Mouse (Mus musculus) limb, embryonic 12.5 days (tissue): ENCODE results near the gene H2afy2. TPM values are rescaled to one million over a fixed set of nuclear protein-coding genes. Genes with fewer than 3 reads are reported as not detected.
A peak's percentile ranks its signal among the peaks of the same experiment; 100 is the strongest.

Experiments used
- ATAC-seq: fragments of 200-750 bp; cut with Nextera tagmentation; 2 replicates; pipeline ENCODE4 v1.8.0; 2017; ENCODE audit warnings: low read depth, moderate TSS enrichment; ENCODE audit not compliant: insufficient number of reproducible peaks, insufficient read depth, low FRiP score, low TSS enrichment
- H3K27ac ChIP-seq: fragments of 300-500 bp; sonication (generic); 2 replicates; pipeline ENCODE4 v1.5.1; 2016; ENCODE audit warnings: mild to moderate bottlenecking, moderate library complexity
- H3K27me3 ChIP-seq: fragments of 300-500 bp; sonication (generic); 2 replicates; pipeline ENCODE4 v1.6.1; 2016; ENCODE audit warnings: mild to moderate bottlenecking, moderate library complexity
- H3K36me3 ChIP-seq: fragments of 300-500 bp; sonication (generic); 2 replicates; pipeline ENCODE4 v1.6.1; 2016; ENCODE audit warnings: mild to moderate bottlenecking, moderate library complexity
- H3K4me1 ChIP-seq: fragments of 300-500 bp; sonication (generic); replicated peaks from 2 replicates; pipeline ENCODE4 v1.6.1; 2016
- H3K4me2 ChIP-seq: fragments of 300-500 bp; sonication (generic); 2 replicates; pipeline ENCODE4 v1.6.1; 2016; ENCODE audit warnings: mild to moderate bottlenecking, moderate library complexity
- H3K4me3 ChIP-seq: fragments of 300-500 bp; sonication (generic); replicated peaks from 2 replicates; pipeline ENCODE4 v1.5.1; 2016; ENCODE audit warnings: mild to moderate bottlenecking
- H3K9ac ChIP-seq: fragments of 300-500 bp; sonication (generic); replicated peaks from 2 replicates; pipeline ENCODE4 v1.6.1; 2016; ENCODE audit warnings: mild to moderate bottlenecking, moderate library complexity
- H3K9me3 ChIP-seq: fragments of 300-500 bp; sonication (generic); 2 replicates; pipeline ENCODE4 v1.6.1; 2016; ENCODE audit warnings: mild to moderate bottlenecking, moderate library complexity
- WGBS: fragments of 180-500 bp; shearing (Covaris S2); methylation state at CpG from one replicate; pipeline ENCODE4 v1.1.7; 2016; 5-methylcytosine and 5-hydroxymethylcytosine counted together
- polyA plus RNA-seq: library from polyadenylated mRNA; unstranded; fragments of >200 nt; fragmentation: Nextera tagmentation; extraction: Ambion mirVana; gene quantifications from 2 replicates; pipeline ENCODE4 v1.2.1, GENCODE M21; 2016

Gene H2afy2
- polyA plus RNA-seq, 1 experiment from 2014 or later, result 331 TPM

- Histone ChIP-seq H3K4me2 (peak overlapping the region; percentile 65), H3K27ac (peak overlapping the region; percentile 99), H3K9me3 (no peaks in the 10 kb centered on the region), H3K36me3 (peaks cover 11% of the 10 kb centered on the region; the same call in 1 of the 2 replicates), H3K9ac (peak overlapping the region; percentile 99), H3K4me1 (peaks cover 10% of the 10 kb centered on the region; the same call in 1 of the 2 replicates), H3K27me3 (no peaks in the 10 kb centered on the region), H3K4me3 (peak overlapping the region; percentile 83)
- peak; percentile 39 for ATAC-seq
- under 1% methylated on average over 73 of the region's 74 CpGs for WGBS
Measured at GRCm38 (mm10) chr10:61782799-61783611, 942 bp downstream of the H2afy2 start.

GRCm38 (mm10) chr10:61781461-61782128, 2.4 kb downstream of the H2afy2 start:
- Histone ChIP-seq H3K27me3 (no peaks in the 10 kb centered on the region), H3K36me3 (peaks cover 11% of the 10 kb centered on the region; the same call in 1 of the 2 replicates), H3K4me2 (peak overlapping the region; percentile 65), H3K9me3 (no peaks in the 10 kb centered on the region), H3K27ac (peak overlapping the region; percentile 99), H3K4me1 (peaks cover 10% of the 10 kb centered on the region; the same call in 1 of the 2 replicates), H3K9ac (peak overlapping the region; percentile 99), H3K4me3 (peak overlapping the region; percentile 83)
- WGBS, result 26% methylated on average over 9 of the region's 9 CpGs
- ATAC-seq, result no peak

- Histone ChIP-seq H3K27me3 (no peaks in the 10 kb centered on the region), H3K4me1 (peaks cover 18% of the 10 kb centered on the region), H3K4me2 (no peak overlapping the region), H3K27ac (no peak overlapping the region), H3K9ac (no peak overlapping the region), H3K36me3 (peaks cover 38% of the 10 kb centered on the region), H3K9me3 (no peaks in the 10 kb centered on the region), H3K4me3 (no peak overlapping the region)
- WGBS, result 52% methylated on average over 6 of the region's 6 CpGs
- ATAC-seq, result no peak
Measured at GRCm38 (mm10) chr10:61766806-61767205, 17.1 kb downstream of the H2afy2 start.

GRCm38 (mm10) chr10:61765558-61765957, 18.4 kb downstream of the H2afy2 start:
- H3K9me3 ChIP-seq, result no peaks in the 10 kb centered on the region
- no peaks in the 10 kb centered on the region for H3K27me3 ChIP-seq
- peaks cover 28% of the 10 kb centered on the region for H3K36me3 ChIP-seq
- no peak overlapping the region for H3K4me3 ChIP-seq
- H3K4me1 ChIP-seq, result peaks cover 18% of the 10 kb centered on the region
- no peak for ATAC-seq
- H3K27ac ChIP-seq, result no peak overlapping the region
- no peak overlapping the region for H3K4me2 ChIP-seq
- H3K9ac ChIP-seq, result no peak overlapping the region
- 54% methylated on average over 5 of the region's 5 CpGs for WGBS

- H3K27ac ChIP-seq, result no peak overlapping the region
- H3K27me3 ChIP-seq, result no peaks in the 10 kb centered on the region
- H3K9ac ChIP-seq, result no peak overlapping the region
- ATAC-seq, result no peak
- peaks cover 24% of the 10 kb centered on the region for H3K4me1 ChIP-seq
- no peak overlapping the region for H3K4me2 ChIP-seq
- H3K4me3 ChIP-seq, result no peak overlapping the region
- no peaks in the 10 kb centered on the region for H3K9me3 ChIP-seq
- H3K36me3 ChIP-seq, result peaks cover 23% of the 10 kb centered on the region; the same call in 1 of the 2 replicates
- 87% methylated on average over 8 of the region's 8 CpGs for WGBS
Measured at GRCm38 (mm10) chr10:61764689-61765088, 19.3 kb downstream of the H2afy2 start.

- H3K9me3 ChIP-seq, result no peaks in the 10 kb centered on the region
- H3K36me3 ChIP-seq, result peaks cover 41% of the 10 kb centered on the region
- H3K27ac ChIP-seq, result no peak overlapping the region
- H3K9ac ChIP-seq, result no peak overlapping the region
- 51% methylated on average over 6 of the region's 6 CpGs for WGBS
- H3K4me3 ChIP-seq, result no peak overlapping the region
- no peak for ATAC-seq
- no peak overlapping the region for H3K4me2 ChIP-seq
- peaks cover 6% of the 10 kb centered on the region; the same call in 1 of the 2 replicates for H3K4me1 ChIP-seq
- no peaks in the 10 kb centered on the region for H3K27me3 ChIP-seq
Measured at GRCm38 (mm10) chr10:61759869-61760268, 24.1 kb downstream of the H2afy2 start.

GRCm38 (mm10) chr10:61758904-61759303, 25.0 kb downstream of the H2afy2 start:
- H3K4me3 ChIP-seq, result no peak overlapping the region
- peaks cover 6% of the 10 kb centered on the region; the same call in 1 of the 2 replicates for H3K4me1 ChIP-seq
- H3K36me3 ChIP-seq, result peaks cover 44% of the 10 kb centered on the region
- H3K27me3 ChIP-seq, result no peaks in the 10 kb centered on the region
- H3K9ac ChIP-seq, result no peak overlapping the region
- 0 out of 2 replicates have a peak overlapping the region, but pooled peaks have one; percentile 23 for H3K27ac ChIP-seq
- 95% methylated on average over 2 of the region's 2 CpGs for WGBS
- H3K9me3 ChIP-seq, result no peaks in the 10 kb centered on the region
- no peak for ATAC-seq
- no peak overlapping the region for H3K4me2 ChIP-seq

GRCm38 (mm10) chr10:61757022-61757421, 26.9 kb downstream of the H2afy2 start:
- ATAC-seq, result no peak
- Histone ChIP-seq H3K9me3 (no peaks in the 10 kb centered on the region), H3K27me3 (no peaks in the 10 kb centered on the region), H3K36me3 (peaks cover 61% of the 10 kb centered on the region), H3K4me3 (no peak overlapping the region), H3K9ac (no peak overlapping the region), H3K4me2 (no peak overlapping the region), H3K4me1 (peaks cover 6% of the 10 kb centered on the region; the same call in 1 of the 2 replicates), H3K27ac (no peak overlapping the region)
- 93% methylated on average over 14 of the region's 14 CpGs for WGBS

GRCm38 (mm10) chr10:61753071-61753470, 30.9 kb downstream of the H2afy2 start:
- Histone ChIP-seq H3K4me1 (no peaks in the 10 kb centered on the region; the same call in 1 of the 2 replicates), H3K9me3 (no peaks in the 10 kb centered on the region), H3K27me3 (no peaks in the 10 kb centered on the region), H3K4me2 (no peak overlapping the region), H3K4me3 (no peak overlapping the region), H3K9ac (no peak overlapping the region), H3K27ac (no peak overlapping the region), H3K36me3 (peaks cover 94% of the 10 kb centered on the region)
- ATAC-seq, result no peak
- WGBS, result 96% methylated on average over 23 of the region's 23 CpGs

GRCm38 (mm10) chr10:61751534-61752219, 32.3 kb downstream of the H2afy2 start:
- no peaks in the 10 kb centered on the region for H3K27me3 ChIP-seq
- H3K4me3 ChIP-seq, result no peak overlapping the region
- H3K9ac ChIP-seq, result no peak overlapping the region
- no peak overlapping the region for H3K4me2 ChIP-seq
- no peak for ATAC-seq
- H3K27ac ChIP-seq, result no peak overlapping the region
- WGBS, result 91% methylated on average over 20 of the region's 20 CpGs
- no peaks in the 10 kb centered on the region for H3K9me3 ChIP-seq
- H3K36me3 ChIP-seq, result peaks cover 94% of the 10 kb centered on the region
- H3K4me1 ChIP-seq, result no peaks in the 10 kb centered on the region

GRCm38 (mm10) chr10:61750014-61750413, 33.9 kb downstream of the H2afy2 start:
- no peak for ATAC-seq
- peaks cover 96% of the 10 kb centered on the region for H3K36me3 ChIP-seq
- no peaks in the 10 kb centered on the region for H3K27me3 ChIP-seq
- no peak overlapping the region for H3K27ac ChIP-seq
- H3K4me3 ChIP-seq, result no peak overlapping the region
- no peak overlapping the region for H3K9ac ChIP-seq
- H3K4me2 ChIP-seq, result no peak overlapping the region
- H3K4me1 ChIP-seq, result no peaks in the 10 kb centered on the region
- WGBS, result 90% methylated on average over 9 of the region's 9 CpGs
- peaks cover 5% of the 10 kb centered on the region for H3K9me3 ChIP-seq
